Mouse (Mus musculus) embryonic fibroblast, embryonic 13.5 days (primary cell): ENCODE results near the gene Lrrc75a. TPM values are rescaled to one million over a fixed set of nuclear protein-coding genes. Genes with fewer than 3 reads are reported as not detected.

Experiments
- H3K27ac ChIP-seq: 2 replicates; pipeline ENCODE4 v1.5.1; 2012; ENCODE audit warnings: low read length, control low read depth, inconsistent platforms; ENCODE audit not compliant: insufficient read depth
- H3K4me1 ChIP-seq: 2 replicates; pipeline ENCODE4 v1.6.1; 2011; ENCODE audit warnings: low read length; ENCODE audit not compliant: control insufficient read depth, insufficient read depth
- H3K4me3 ChIP-seq: 2 replicates; pipeline ENCODE4 v1.5.1; 2011; ENCODE audit warnings: mild to moderate bottlenecking, control low read depth, low read length; ENCODE audit not compliant: insufficient read depth
- CTCF ChIP-seq: IDR thresholded peaks from 2 replicates; pipeline ENCODE4 v1.5.1; 2011; ENCODE audit warnings: mild to moderate bottlenecking, control low read depth, low read length, moderate library complexity, borderline replicate concordance; ENCODE audit not compliant: insufficient read depth
- POLR2A ChIP-seq: IDR thresholded peaks from 2 replicates; pipeline ENCODE4 v1.6.1; 2011; ENCODE audit warnings: low read depth, mild to moderate bottlenecking, control low read depth, low read length, moderate library complexity
- polyA plus RNA-seq: library from polyadenylated mRNA; stranded (reverse); fragments of >200 nt; gene quantifications from 2 replicates; pipeline ENCODE4 v1.2.4, GENCODE M21; 2011; ENCODE audit warnings: low read depth; ENCODE audit not compliant: missing spikeins, insufficient read length

The Lrrc75a gene
- polyA plus RNA-seq, 1 experiment, result 12.6 TPM

DNA sequence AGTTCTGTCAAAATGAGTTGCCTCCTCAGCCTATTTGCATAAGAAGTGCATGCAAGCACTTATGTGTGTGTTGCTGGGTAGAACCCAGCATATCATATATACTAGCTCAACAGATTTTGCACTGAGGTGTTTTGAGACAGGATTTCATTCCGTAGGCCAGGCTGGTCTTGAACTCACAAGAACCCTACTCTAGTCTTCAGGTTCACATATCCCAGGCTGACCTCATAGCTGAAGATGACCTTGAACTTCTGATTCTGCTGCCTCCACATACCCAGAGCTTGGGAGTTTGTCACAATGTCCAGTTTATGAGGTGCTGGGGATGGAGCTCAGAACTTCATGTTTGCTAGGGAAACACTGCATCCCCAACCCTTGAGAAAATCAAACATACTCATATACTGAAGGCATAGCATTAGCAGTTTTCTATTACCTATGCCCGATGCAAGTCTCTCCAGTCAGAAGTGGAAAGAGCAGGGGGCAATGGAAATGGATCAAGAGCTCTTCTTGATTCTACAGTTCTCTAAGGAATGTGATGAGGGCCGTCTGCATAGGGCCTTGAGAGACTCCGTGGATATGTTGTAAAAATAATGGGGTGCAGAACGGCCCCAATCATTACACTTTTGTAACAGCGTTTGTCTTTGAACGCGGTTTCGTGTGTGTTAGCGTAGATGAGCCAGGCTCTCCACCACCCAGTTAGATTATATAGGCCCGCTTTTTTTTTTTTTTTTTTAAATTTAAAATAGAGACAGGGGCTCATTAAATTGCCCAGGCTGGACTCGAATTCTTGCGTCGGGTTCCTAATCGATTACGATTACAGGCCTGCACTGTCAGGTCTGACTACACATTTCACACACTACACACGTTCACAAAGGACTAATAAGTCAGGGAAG is 46.3 kb downstream of the Lrrc75a start:
- peak overlapping the region; percentile 50 for H3K27ac ChIP-seq
- TF ChIP-seq CTCF, result no peak
- peak; percentile 4 for TF ChIP-seq POLR2A

GRCm38 (mm10) chr11:62598571-62598970 is 49.8 kb downstream of the Lrrc75a start:
- no peaks in the 10 kb centered on the region for H3K4me1 ChIP-seq
- H3K4me3 ChIP-seq, result no peak overlapping the region
- no peak overlapping the region for H3K27ac ChIP-seq
- TF ChIP-seq CTCF (no peak), POLR2A (no peak)

More for the DNA sequence above, 46.3 kb downstream of the Lrrc75a start:
- 0 out of 2 replicates have a peak, but pooled peaks cover 3% of the 10 kb centered on the region for H3K4me1 ChIP-seq
- H3K4me3 ChIP-seq, result peak overlapping the region; percentile 14; the same call in 1 of the 2 replicates

- no peak overlapping the region for H3K4me3 ChIP-seq
- no peak overlapping the region for H3K27ac ChIP-seq
- no peak for TF ChIP-seq POLR2A
- no peak for TF ChIP-seq CTCF
- H3K4me1 ChIP-seq, result no peaks in the 10 kb centered on the region
These were observed 56.3 kb downstream of the Lrrc75a start for GRCm38 (mm10) chr11:62591904-62592575.

- Histone ChIP-seq H3K27ac (no peak overlapping the region), H3K4me1 (no peaks in the 10 kb centered on the region), H3K4me3 (no peak overlapping the region)
- no peak for TF ChIP-seq CTCF
- no peak for TF ChIP-seq POLR2A
These were observed 57.3 kb downstream of the Lrrc75a start for GRCm38 (mm10) chr11:62591026-62591425.

DNA sequence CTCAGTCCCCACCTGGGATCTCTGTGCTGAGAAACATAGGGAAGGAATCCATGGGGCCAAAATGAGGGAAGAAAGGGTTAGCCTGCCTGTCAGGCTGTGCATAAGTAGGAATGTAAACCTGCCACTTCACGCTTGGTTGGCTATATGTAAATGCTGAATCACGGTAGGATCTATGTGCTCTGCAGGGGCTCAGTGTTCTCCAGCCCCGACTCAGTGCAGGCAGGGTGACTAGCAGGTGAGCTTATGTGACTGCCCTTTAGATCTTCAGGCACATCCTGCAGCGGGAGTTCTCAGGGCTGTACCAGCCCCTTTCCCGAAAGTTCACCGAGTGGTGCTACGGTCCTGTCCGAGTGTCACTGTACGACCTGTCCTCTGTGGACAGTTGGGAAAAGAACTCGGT is 58.9 kb downstream of the Lrrc75a start:
- Histone ChIP-seq H3K27ac (no peak overlapping the region), H3K4me1 (no peaks in the 10 kb centered on the region)
- no peak for TF ChIP-seq POLR2A

DNA sequence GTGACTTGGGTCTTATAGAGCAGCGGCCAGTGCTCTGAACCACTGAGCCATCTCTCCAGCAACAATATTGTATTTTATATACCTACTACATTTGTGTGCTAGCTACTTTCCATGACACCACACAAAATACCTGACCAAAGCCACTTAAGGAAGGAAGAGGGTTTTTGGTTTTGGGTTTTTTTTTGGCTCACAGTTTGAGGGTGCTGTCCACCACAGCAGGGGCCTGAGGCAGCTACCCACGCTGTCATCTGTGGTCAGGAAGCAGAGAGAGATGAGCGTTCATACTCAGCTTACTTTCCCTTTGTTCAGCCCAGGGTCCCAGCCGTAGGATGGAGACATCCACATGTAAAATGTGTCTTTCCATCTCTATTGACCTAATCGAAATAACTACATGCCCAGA is 61.3 kb downstream of the Lrrc75a start:
- no peaks in the 10 kb centered on the region for H3K4me1 ChIP-seq
- TF ChIP-seq CTCF, result no peak
- no peak for TF ChIP-seq POLR2A
- no peak overlapping the region for H3K4me3 ChIP-seq
- no peak overlapping the region for H3K27ac ChIP-seq

More for the DNA sequence above, 58.9 kb downstream of the Lrrc75a start:
- H3K4me3 ChIP-seq, result no peak overlapping the region

DNA sequence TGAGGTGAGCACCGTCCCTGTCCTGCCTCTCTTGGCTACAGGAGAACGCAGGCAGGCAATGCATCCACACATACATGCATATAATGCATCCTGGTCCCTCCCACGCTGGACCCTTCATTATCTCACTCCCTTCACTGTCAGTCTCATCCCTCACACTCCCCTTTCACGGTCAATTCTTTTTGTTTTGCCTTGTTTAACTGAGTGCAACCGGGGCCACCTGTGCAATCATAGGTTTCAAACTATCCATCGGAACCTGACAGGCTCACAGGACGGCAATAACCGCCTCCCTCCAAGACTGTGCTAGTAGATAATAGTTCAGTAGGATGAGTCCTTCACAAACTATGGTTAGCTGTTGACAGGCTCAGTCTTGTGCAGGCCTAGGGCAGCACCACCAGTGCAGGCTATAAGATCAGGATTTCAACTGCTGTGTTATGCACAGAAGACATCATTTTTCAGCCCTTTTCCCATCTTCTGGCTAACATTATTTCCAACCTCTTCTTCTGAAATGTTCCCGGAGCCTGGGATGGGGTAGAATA is 63.6 kb downstream of the Lrrc75a start:
- no peak overlapping the region for H3K27ac ChIP-seq
- no peak overlapping the region for H3K4me3 ChIP-seq
- H3K4me1 ChIP-seq, result no peaks in the 10 kb centered on the region
- no peak for TF ChIP-seq CTCF
- no peak for TF ChIP-seq POLR2A

GRCm38 (mm10) chr11:62583031-62583430 is 65.3 kb downstream of the Lrrc75a start:
- Histone ChIP-seq H3K27ac (no peak overlapping the region), H3K4me3 (no peak overlapping the region), H3K4me1 (no peaks in the 10 kb centered on the region)
- TF ChIP-seq CTCF (no peak), POLR2A (no peak)

DNA sequence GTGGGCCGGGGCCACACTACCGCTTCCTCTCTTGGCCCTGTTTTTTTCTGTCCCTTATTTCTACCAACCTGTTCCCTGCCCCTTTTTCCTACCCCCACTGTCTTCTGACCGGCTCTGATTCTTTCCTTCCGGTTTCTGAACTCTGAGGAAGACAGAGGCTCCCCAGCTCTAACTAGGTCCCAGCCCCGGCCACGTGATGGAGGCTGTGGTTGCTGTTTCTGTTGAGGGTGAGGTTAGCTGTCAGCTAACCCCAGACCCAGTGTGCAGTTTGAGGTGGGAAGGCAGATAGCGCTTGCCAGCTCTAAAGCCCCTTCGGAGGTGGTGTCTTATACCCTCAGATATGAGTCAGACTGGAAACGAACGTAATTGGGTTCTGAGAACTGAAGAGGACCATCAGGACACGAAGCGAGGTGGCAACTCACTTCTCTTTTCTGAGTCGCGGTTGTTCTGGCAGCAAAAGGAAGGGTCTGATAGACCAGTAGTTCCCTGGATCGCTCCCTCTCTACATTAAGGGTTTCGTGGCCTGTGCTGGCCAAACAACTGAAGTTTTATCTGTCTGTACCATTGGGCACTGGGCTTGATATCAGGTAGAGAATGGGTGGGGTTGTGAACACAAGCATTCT is 71.7 kb downstream of the Lrrc75a start:
- no peak overlapping the region for H3K27ac ChIP-seq

More for the DNA sequence above, 71.7 kb downstream of the Lrrc75a start:
- no peaks in the 10 kb centered on the region for H3K4me1 ChIP-seq
- H3K4me3 ChIP-seq, result no peak overlapping the region
- TF ChIP-seq CTCF (no peak), POLR2A (no peak)
